Mouse (Mus musculus) MEL (cell line): ENCODE data around the gene Robo1.

Experiments used
- CHD1 ChIP-seq: IDR thresholded peaks from 2 replicates; pipeline ENCODE4 v1.6.1; 2012; ENCODE audit warnings: low read depth, mild to moderate bottlenecking, inconsistent platforms, low read length, improper control_type of control experiment
- CTCF ChIP-seq, 3 experiments: IDR thresholded peaks in 2 of 3; conservative IDR thresholded peaks in 1 of 3; 2 replicates each; pipeline ENCODE4 v1.5.1; 2011 to 2012; ENCODE audit warnings: low read length in 3 of 3, low read depth in 2 of 3, mild to moderate bottlenecking in 2 of 3, improper control_type of control experiment in 1 of 3, inconsistent platforms in 1 of 3, mixed read lengths in 1 of 3, moderate library complexity in 1 of 3; ENCODE audit not compliant: control insufficient read depth in 1 of 3, insufficient read depth in 1 of 3, poor library complexity in 1 of 3, severe bottlenecking in 1 of 3
- E2F4 ChIP-seq: IDR thresholded peaks from 2 replicates; pipeline ENCODE4 v1.6.1; 2011; ENCODE audit warnings: low read depth, low read length, improper control_type of control experiment, borderline replicate concordance
- ELF1 ChIP-seq: IDR thresholded peaks from 2 replicates; pipeline ENCODE4 v1.6.1; 2014; ENCODE audit warnings: low read depth, mild to moderate bottlenecking, inconsistent platforms, low read length, improper control_type of control experiment, moderate library complexity
- EP300 ChIP-seq, 2 experiments: IDR thresholded peaks; 2 replicates each; pipeline ENCODE4 v1.6.1; 2011; ENCODE audit warnings: improper control_type of control experiment in 2 of 2, low read length in 2 of 2, low read depth in 1 of 2, mild to moderate bottlenecking in 1 of 2
- GATA1 ChIP-seq: IDR thresholded peaks from 2 replicates; pipeline ENCODE4 v1.6.1; 2011; ENCODE audit warnings: low read depth, low read length, improper control_type of control experiment
- POLR2A ChIP-seq, 2 experiments: IDR thresholded peaks; 2 replicates each; pipeline ENCODE4 v1.6.1; 2011 to 2012; ENCODE audit warnings: low read length in 2 of 2, mild to moderate bottlenecking in 2 of 2, control low read depth in 1 of 2, improper control_type of control experiment in 1 of 2, low read depth in 1 of 2, moderate library complexity in 1 of 2; ENCODE audit not compliant: control insufficient read depth in 1 of 2, insufficient read depth in 1 of 2, poor library complexity in 1 of 2
- RCOR1 ChIP-seq: IDR thresholded peaks from 2 replicates; pipeline ENCODE4 v1.6.1; 2012; ENCODE audit warnings: low read depth, mild to moderate bottlenecking, inconsistent platforms, low read length, improper control_type of control experiment
- TAL1 ChIP-seq: IDR thresholded peaks from 2 replicates; pipeline ENCODE4 v1.6.1; 2012; ENCODE audit warnings: mild to moderate bottlenecking, inconsistent platforms, low read length, moderate library complexity, mixed read lengths
- TBP ChIP-seq: IDR thresholded peaks from 2 replicates; pipeline ENCODE4 v1.8.0; 2011; ENCODE audit warnings: low read depth, low read length, improper control_type of control experiment
- USF1 ChIP-seq: IDR thresholded peaks from 2 replicates; pipeline ENCODE4 v1.6.1; 2014; ENCODE audit warnings: low read depth, mild to moderate bottlenecking, inconsistent platforms, low read length, improper control_type of control experiment, moderate library complexity

DNA sequence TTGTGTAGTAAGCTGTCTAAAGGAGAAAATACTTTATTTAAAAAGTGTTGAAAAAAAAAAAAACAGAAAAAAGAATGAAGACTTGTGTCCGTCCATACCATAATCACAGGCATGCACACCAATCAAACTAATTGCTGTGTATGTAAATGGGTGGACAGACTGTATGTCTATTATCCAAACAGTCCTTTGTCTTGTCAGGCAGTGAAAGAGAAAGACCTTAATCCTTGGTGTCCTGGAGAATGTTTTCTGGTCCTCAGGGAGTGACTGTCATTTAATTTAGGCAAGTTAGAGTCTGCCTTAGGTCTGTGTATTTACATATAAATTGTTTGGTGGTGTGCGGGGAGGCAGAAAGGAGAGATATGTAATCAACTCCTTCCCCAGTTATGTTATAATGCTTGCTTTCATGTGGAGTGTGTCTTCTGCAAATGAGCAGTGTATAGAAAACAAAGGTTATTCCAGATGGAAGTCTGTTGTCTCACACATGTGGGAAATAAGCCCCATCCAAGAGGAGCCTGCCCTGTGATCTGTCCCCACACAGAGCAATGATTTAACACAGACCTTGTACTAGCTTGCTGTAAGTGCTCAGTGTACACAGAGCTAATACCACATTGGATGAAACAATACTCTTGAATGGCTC is 162.0 kb downstream of the Robo1 start:
- no peak for TF ChIP-seq CTCF (IDR thresholded peaks at IDR 0.05 in 2 of 3, conservative IDR thresholded peaks at IDR 0.05 in 1 of 3; ENCODE audit: control insufficient read depth in 1 of 3, insufficient read depth in 1 of 3, low read depth in 2 of 3, low read length in 3 of 3, poor library complexity in 1 of 3, severe bottlenecking in 1 of 3)
- TF ChIP-seq POLR2A (IDR thresholded peaks at IDR 0.05; ENCODE audit: control insufficient read depth in 1 of 2, insufficient read depth in 1 of 2, low read depth in 1 of 2, low read length in 2 of 2, poor library complexity in 1 of 2): no peak
- TF ChIP-seq GATA1: no peak
- no peak for TF ChIP-seq ELF1
- no peak for TF ChIP-seq TAL1
- TF ChIP-seq CHD1: no peak
- TF ChIP-seq EP300 (IDR thresholded peaks at IDR 0.05; ENCODE audit: low read depth in 1 of 2, low read length in 2 of 2): no peak
- no peak for TF ChIP-seq TBP
- TF ChIP-seq USF1: no peak
- no peak for TF ChIP-seq RCOR1
- TF ChIP-seq E2F4: no peak
